Mouse (Mus musculus) liver, embryonic 13.5 days (tissue): ENCODE results near the gene C1ra. TPM values are rescaled to one million over a fixed set of nuclear protein-coding genes. Genes with fewer than 3 reads are reported as not detected.
A peak's percentile ranks its signal among the peaks of the same experiment; 100 is the strongest.

ENCODE experiments used
- ATAC-seq: fragments of 200-750 bp; cut with Nextera tagmentation; 2 replicates; pipeline ENCODE4 v1.8.0; 2017; ENCODE audit warnings: low read depth, mild to moderate bottlenecking, moderate number of reproducible peaks, moderate library complexity
- DNase-seq: peaks from one replicate; pipeline ENCODE4 v3.0.0; 2022
- H3K27ac ChIP-seq: fragments of 300-500 bp; sonication (generic); 2 replicates; pipeline ENCODE4 v1.5.1; 2015; ENCODE audit warnings: moderate library complexity, mild to moderate bottlenecking, inconsistent platforms
- H3K27me3 ChIP-seq: fragments of 300-500 bp; sonication (generic); 2 replicates; pipeline ENCODE4 v1.6.1; 2015; ENCODE audit warnings: mild to moderate bottlenecking, inconsistent platforms
- H3K36me3 ChIP-seq: fragments of 300-500 bp; sonication (generic); 2 replicates; pipeline ENCODE4 v1.6.1; 2015; ENCODE audit warnings: mild to moderate bottlenecking, inconsistent platforms
- H3K4me1 ChIP-seq: fragments of 300-500 bp; sonication (generic); replicated peaks from 2 replicates; pipeline ENCODE4 v1.6.1; 2015; ENCODE audit warnings: inconsistent platforms
- H3K4me2 ChIP-seq: fragments of 300-500 bp; sonication (generic); 2 replicates; pipeline ENCODE4 v1.6.1; 2015; ENCODE audit warnings: inconsistent platforms, mild to moderate bottlenecking, moderate library complexity
- H3K4me3 ChIP-seq: fragments of 300-500 bp; sonication (generic); replicated peaks from 2 replicates; pipeline ENCODE4 v1.5.1; 2015; ENCODE audit warnings: mild to moderate bottlenecking, inconsistent platforms
- H3K9ac ChIP-seq: fragments of 300-500 bp; sonication (generic); 2 replicates; pipeline ENCODE4 v1.6.1; 2015; ENCODE audit warnings: mild to moderate bottlenecking, inconsistent platforms
- H3K9me3 ChIP-seq: fragments of 300-500 bp; sonication (generic); replicated peaks from 2 replicates; pipeline ENCODE4 v1.6.1; 2016; ENCODE audit warnings: inconsistent platforms
- WGBS: fragments of 180-500 bp; shearing (Covaris S2); methylation state at CpG from one replicate; pipeline ENCODE4 v1.1.7; 2015; ENCODE audit not compliant: insufficient replicate concordance; 5-methylcytosine and 5-hydroxymethylcytosine counted together
- polyA plus RNA-seq: library from polyadenylated mRNA; unstranded; fragments of >200 nt; fragmentation: Nextera tagmentation; extraction: Ambion mirVana; gene quantifications from 2 replicates; pipeline ENCODE4 v1.2.1, GENCODE M21; 2015

C1ra gene
- polyA plus RNA-seq, 1 experiment from 2014 or later = 7.5 TPM

- DNase-seq (no peak), ATAC-seq (no peak)
- H3K9ac ChIP-seq = no peak overlapping the region
- no peak overlapping the region for H3K27ac ChIP-seq
- H3K36me3 ChIP-seq = no peaks in the 10 kb centered on the region
- H3K27me3 ChIP-seq = no peaks in the 10 kb centered on the region
- H3K9me3 ChIP-seq = no peaks in the 10 kb centered on the region
- 33% methylated on average over 2 of the region's 2 CpGs for WGBS
- H3K4me3 ChIP-seq = no peak overlapping the region
- H3K4me2 ChIP-seq = no peak overlapping the region
- peaks cover 16% of the 10 kb centered on the region for H3K4me1 ChIP-seq
These were observed 24.7 kb upstream of the C1ra start for GRCm38 (mm10) chr6:124487509-124487908.

GRCm38 (mm10) chr6:124488952-124489351 lies 23.3 kb upstream of the C1ra start:
- no peak overlapping the region for H3K4me2 ChIP-seq
- no peaks in the 10 kb centered on the region for H3K27me3 ChIP-seq
- no peaks in the 10 kb centered on the region for H3K9me3 ChIP-seq
- no peak for DNase-seq
- H3K27ac ChIP-seq = no peak overlapping the region
- 68% methylated on average over 4 of the region's 4 CpGs for WGBS
- peaks cover 31% of the 10 kb centered on the region for H3K4me1 ChIP-seq
- no peak overlapping the region for H3K9ac ChIP-seq
- no peak for ATAC-seq
- H3K4me3 ChIP-seq = no peak overlapping the region
- no peaks in the 10 kb centered on the region for H3K36me3 ChIP-seq

GRCm38 (mm10) chr6:124491427-124491826 lies 20.8 kb upstream of the C1ra start:
- ATAC-seq (no peak), DNase-seq (no peak)
- 66% methylated on average over 6 of the region's 6 CpGs for WGBS

GRCm38 (mm10) chr6:124492842-124493561 lies 19.2 kb upstream of the C1ra start, which contains the start of gene C1rl:
C1rl (plus strand) TSS chr6:124493113.
- H3K9ac ChIP-seq = peak within 1 kb of the TSS; percentile 50
- 4% methylated on average over 4 of the region's 4 CpGs for WGBS
- DNase-seq (peak; percentile 77), ATAC-seq (peak; percentile 87)
- peak within 1 kb of the TSS; percentile 12 for H3K4me3 ChIP-seq
- peaks cover 29% of the 10 kb centered on the region for H3K4me1 ChIP-seq
- H3K9me3 ChIP-seq = no peaks in the 10 kb centered on the region
- peak within 1 kb of the TSS; percentile 47 for H3K4me2 ChIP-seq
- no peaks in the 10 kb centered on the region for H3K36me3 ChIP-seq
- no peaks in the 10 kb centered on the region for H3K27me3 ChIP-seq
- peak within 1 kb of the TSS; percentile 80 for H3K27ac ChIP-seq

More at GRCm38 (mm10) chr6:124491427-124491826, 20.8 kb upstream of the C1ra start:
- peaks cover 32% of the 10 kb centered on the region for H3K4me1 ChIP-seq
- no peaks in the 10 kb centered on the region for H3K36me3 ChIP-seq
- no peak overlapping the region for H3K4me2 ChIP-seq
- H3K9me3 ChIP-seq = no peaks in the 10 kb centered on the region
- no peak overlapping the region for H3K4me3 ChIP-seq
- no peak overlapping the region for H3K9ac ChIP-seq
- H3K27ac ChIP-seq = no peak overlapping the region
- H3K27me3 ChIP-seq = no peaks in the 10 kb centered on the region

GRCm38 (mm10) chr6:124493886-124494285 lies 18.3 kb upstream of the C1ra start:
- peak overlapping the region; percentile 47 for H3K4me2 ChIP-seq
- DNase-seq = no peak
- H3K36me3 ChIP-seq = no peaks in the 10 kb centered on the region
- peak overlapping the region; percentile 80 for H3K27ac ChIP-seq
- peak; percentile 56 for ATAC-seq
- H3K27me3 ChIP-seq = no peaks in the 10 kb centered on the region
- H3K9ac ChIP-seq = peak overlapping the region; percentile 50
- peak overlapping the region; percentile 12 for H3K4me3 ChIP-seq
- no peaks in the 10 kb centered on the region for H3K9me3 ChIP-seq
- WGBS = 45% methylated on average over 5 of the region's 5 CpGs
- peaks cover 29% of the 10 kb centered on the region for H3K4me1 ChIP-seq

GRCm38 (mm10) chr6:124496054-124496453 lies 16.2 kb upstream of the C1ra start:
- Histone ChIP-seq H3K9me3 (no peaks in the 10 kb centered on the region), H3K4me2 (no peak overlapping the region), H3K9ac (no peak overlapping the region), H3K36me3 (no peaks in the 10 kb centered on the region), H3K4me3 (no peak overlapping the region), H3K27ac (no peak overlapping the region), H3K4me1 (peaks cover 25% of the 10 kb centered on the region), H3K27me3 (no peaks in the 10 kb centered on the region)
- 67% methylated on average over 5 of the region's 5 CpGs for WGBS
- ATAC-seq (no peak), DNase-seq (no peak)

- DNase-seq (no peak), ATAC-seq (peak; percentile 54; the same call in 1 of the 2 replicates)
- no peak overlapping the region for H3K9ac ChIP-seq
- H3K4me2 ChIP-seq = no peak overlapping the region
- WGBS = 62% methylated on average over 10 of the region's 10 CpGs
- H3K27me3 ChIP-seq = no peaks in the 10 kb centered on the region
- H3K36me3 ChIP-seq = no peaks in the 10 kb centered on the region
- H3K9me3 ChIP-seq = no peaks in the 10 kb centered on the region
- no peaks in the 10 kb centered on the region for H3K4me1 ChIP-seq
- no peak overlapping the region for H3K4me3 ChIP-seq
- peak overlapping the region; percentile 19 for H3K27ac ChIP-seq
These were observed 12.2 kb upstream of the C1ra start for GRCm38 (mm10) chr6:124499914-124500566.

- DNase-seq (no peak), ATAC-seq (no peak)
- Histone ChIP-seq H3K27me3 (no peaks in the 10 kb centered on the region), H3K4me1 (no peaks in the 10 kb centered on the region), H3K27ac (no peak overlapping the region), H3K9ac (no peak overlapping the region), H3K36me3 (no peaks in the 10 kb centered on the region), H3K9me3 (no peaks in the 10 kb centered on the region), H3K4me3 (no peak overlapping the region), H3K4me2 (no peak overlapping the region)
- 64% methylated on average over 4 of the region's 4 CpGs for WGBS
These were observed 10.7 kb upstream of the C1ra start for GRCm38 (mm10) chr6:124501473-124501872.

GRCm38 (mm10) chr6:124502021-124502420 lies 10.2 kb upstream of the C1ra start:
- Histone ChIP-seq H3K36me3 (no peaks in the 10 kb centered on the region), H3K4me2 (no peak overlapping the region), H3K4me3 (no peak overlapping the region), H3K9ac (no peak overlapping the region), H3K27ac (no peak overlapping the region), H3K27me3 (no peaks in the 10 kb centered on the region), H3K4me1 (no peaks in the 10 kb centered on the region), H3K9me3 (no peaks in the 10 kb centered on the region)
- ATAC-seq (no peak), DNase-seq (no peak)
- 68% methylated on average over 5 of the region's 5 CpGs for WGBS

- Histone ChIP-seq H3K4me1 (no peaks in the 10 kb centered on the region), H3K27me3 (no peaks in the 10 kb centered on the region), H3K36me3 (no peaks in the 10 kb centered on the region), H3K4me3 (no peak overlapping the region), H3K9ac (no peak overlapping the region), H3K9me3 (no peaks in the 10 kb centered on the region), H3K27ac (no peak overlapping the region), H3K4me2 (no peak overlapping the region)
- 31% methylated on average over 4 of the region's 4 CpGs for WGBS
- no peak for ATAC-seq
- DNase-seq = no peak
These were observed 7.2 kb upstream of the C1ra start for GRCm38 (mm10) chr6:124505028-124505427.

GRCm38 (mm10) chr6:124506991-124507390 lies 5.2 kb upstream of the C1ra start:
- H3K4me2 ChIP-seq = no peak overlapping the region
- DNase-seq (no peak), ATAC-seq (no peak)
- H3K36me3 ChIP-seq = no peaks in the 10 kb centered on the region
- no peaks in the 10 kb centered on the region for H3K4me1 ChIP-seq
- no peaks in the 10 kb centered on the region for H3K27me3 ChIP-seq
- WGBS = 71% methylated on average over 6 of the region's 6 CpGs
- H3K4me3 ChIP-seq = no peak overlapping the region
- H3K9me3 ChIP-seq = no peaks in the 10 kb centered on the region
- no peak overlapping the region for H3K9ac ChIP-seq
- no peak overlapping the region for H3K27ac ChIP-seq

GRCm38 (mm10) chr6:124508292-124508691 lies 3.9 kb upstream of the C1ra start:
- Histone ChIP-seq H3K27me3 (no peaks in the 10 kb centered on the region), H3K9me3 (no peaks in the 10 kb centered on the region), H3K27ac (no peak overlapping the region), H3K36me3 (no peaks in the 10 kb centered on the region), H3K9ac (no peak overlapping the region), H3K4me3 (no peak overlapping the region), H3K4me1 (no peaks in the 10 kb centered on the region), H3K4me2 (no peak overlapping the region)
- ATAC-seq (no peak), DNase-seq (no peak)
- 59% methylated on average over 10 of the region's 10 CpGs for WGBS
